Mouse (Mus musculus) lung, postnatal 0 days (tissue): ENCODE measurements around the gene Kif1bp. TPM values are rescaled to one million over a fixed set of nuclear protein-coding genes. Genes with fewer than 3 reads are reported as not detected.

Experiments used
- ATAC-seq: fragments of 200-750 bp; cut with Nextera tagmentation; 2 replicates; pipeline ENCODE4 v1.8.0; 2017; ENCODE audit warnings: moderate library complexity
- DNase-seq: peaks from one replicate; pipeline ENCODE4 v3.0.0-alpha.2; 2016; ENCODE audit warnings: low spot score
- H3K27ac ChIP-seq: fragments of 300-500 bp; sonication (generic); 2 replicates; pipeline ENCODE4 v1.5.1; 2014; ENCODE audit warnings: antibody characterized with exemption, mild to moderate bottlenecking, low read length, mixed read lengths
- H3K27me3 ChIP-seq: fragments of 300-500 bp; sonication (generic); replicated peaks from 2 replicates; pipeline ENCODE4 v1.6.1; 2014; ENCODE audit warnings: low read length, mixed read lengths; ENCODE audit not compliant: insufficient read depth
- H3K36me3 ChIP-seq: fragments of 300-500 bp; sonication (generic); 2 replicates; pipeline ENCODE4 v1.6.1; 2014; ENCODE audit warnings: low read length, mixed read lengths; ENCODE audit not compliant: insufficient read depth
- H3K4me1 ChIP-seq: fragments of 300-500 bp; sonication (generic); 2 replicates; pipeline ENCODE4 v1.6.1; 2014; ENCODE audit warnings: antibody characterized with exemption, low read depth, low read length, mixed read lengths; ENCODE audit not compliant: insufficient read depth
- H3K4me2 ChIP-seq: fragments of 300-500 bp; sonication (generic); replicated peaks from 2 replicates; pipeline ENCODE4 v1.6.1; 2014; ENCODE audit warnings: low read depth, mild to moderate bottlenecking, low read length, moderate library complexity, mixed read lengths
- H3K4me3 ChIP-seq: fragments of 300-500 bp; sonication (generic); 2 replicates; pipeline ENCODE4 v1.5.1; 2014; ENCODE audit warnings: low read depth, low read length
- H3K9ac ChIP-seq: fragments of 300-500 bp; sonication (generic); replicated peaks from 2 replicates; pipeline ENCODE4 v1.6.1; 2014; ENCODE audit warnings: low read depth, mild to moderate bottlenecking
- H3K9me3 ChIP-seq: fragments of 300-500 bp; sonication (generic); 2 replicates; pipeline ENCODE4 v1.6.1; 2016; ENCODE audit warnings: low read length, mixed read lengths
- CTCF ChIP-seq: IDR thresholded peaks from 2 replicates; pipeline ENCODE4 v1.5.1; 2016; ENCODE audit warnings: antibody characterized with exemption, mild to moderate bottlenecking
- EP300 ChIP-seq: IDR thresholded peaks from 2 replicates; pipeline ENCODE4 v1.6.1; 2016; ENCODE audit warnings: antibody characterized with exemption, mild to moderate bottlenecking, control low read depth
- WGBS: fragments of 180-500 bp; shearing (Covaris S2); extraction: QIAGEN DNeasy Blood & Tissue Kit; methylation state at CpG from one replicate; pipeline ENCODE4 v1.1.7; 2014; 5-methylcytosine and 5-hydroxymethylcytosine counted together
- polyA plus RNA-seq: library from polyadenylated mRNA; unstranded; fragments of >200 nt; fragmentation: Nextera tagmentation; extraction: Ambion mirVana; gene quantifications from 2 replicates; pipeline ENCODE4 v1.2.1, GENCODE M21; 2015

Gene Kif1bp
- polyA plus RNA-seq, 1 experiment from 2014 or later: 21.8 TPM

DNA sequence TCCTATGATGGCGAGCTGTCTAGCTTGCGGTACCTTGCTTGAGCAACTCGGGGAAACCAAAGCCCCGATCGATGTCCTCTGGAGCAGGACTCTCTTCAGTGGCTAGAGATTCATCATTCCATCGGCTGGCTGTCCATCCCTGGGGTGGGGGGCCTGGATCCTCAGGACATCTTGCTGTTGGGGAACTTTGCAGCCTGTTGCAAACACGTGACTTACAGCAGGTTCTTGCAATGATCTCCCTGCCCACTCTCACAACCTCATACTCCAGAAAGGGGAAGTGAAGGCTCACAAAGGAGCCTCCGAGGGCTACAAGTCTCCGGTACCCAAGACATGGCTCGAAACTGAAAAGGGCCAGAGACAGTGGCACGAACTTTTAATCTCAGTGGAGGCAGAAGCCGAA is 36.8 kb downstream of the Kif1bp start:
- ATAC-seq (no peak), DNase-seq (peak; percentile 41)
- no peak for TF ChIP-seq EP300
- no peak for TF ChIP-seq CTCF
- Histone ChIP-seq H3K9ac (no peak overlapping the region), H3K4me3 (no peak overlapping the region), H3K9me3 (no peaks in the 10 kb centered on the region), H3K4me1 (no peaks in the 10 kb centered on the region), H3K4me2 (no peak overlapping the region), H3K27ac (no peak overlapping the region), H3K36me3 (no peaks in the 10 kb centered on the region), H3K27me3 (no peaks in the 10 kb centered on the region)
- WGBS: 87% methylated on average over 12 of the region's 12 CpGs

DNA sequence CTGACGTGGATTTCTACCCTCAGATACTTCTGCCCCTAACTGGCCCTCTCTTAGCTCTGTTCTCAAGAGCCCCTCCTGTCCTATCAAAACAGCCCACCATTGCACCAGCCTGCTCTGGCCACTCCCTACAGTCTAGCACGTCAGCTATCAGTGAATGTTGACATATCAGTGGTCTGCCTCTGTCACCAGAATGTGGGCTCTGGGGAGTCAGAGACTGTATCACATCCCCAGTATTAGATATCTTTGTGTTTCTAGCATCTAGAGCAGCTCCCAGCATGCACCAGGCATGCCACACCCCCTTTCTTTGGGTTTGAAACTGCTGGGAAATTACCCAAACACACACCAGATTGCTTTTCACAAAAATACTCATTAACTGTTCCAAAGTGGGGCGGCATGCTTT is 37.5 kb downstream of the Kif1bp start:
- H3K4me2 ChIP-seq: no peak overlapping the region
- 54% methylated on average over 3 of the region's 3 CpGs for WGBS
- H3K4me3 ChIP-seq: no peak overlapping the region

DNA sequence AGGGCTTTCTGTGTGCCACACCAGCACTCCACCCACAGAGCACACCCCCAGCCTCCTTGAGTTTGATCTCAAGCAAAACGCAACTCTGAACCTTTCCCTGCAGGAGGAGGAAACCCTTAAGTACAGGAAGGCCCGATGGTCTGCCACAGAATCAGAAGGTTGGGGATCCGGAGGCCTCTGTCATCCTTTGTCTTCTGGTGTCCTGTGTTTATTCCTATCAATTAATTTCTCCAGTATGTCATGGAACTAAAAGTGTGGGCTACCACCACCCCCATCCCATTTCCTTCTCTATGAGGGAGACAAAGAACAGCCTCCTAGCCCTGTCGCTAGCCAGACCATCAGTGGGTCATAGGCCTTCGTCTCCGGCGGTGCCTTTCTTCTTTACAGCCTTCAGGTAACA is 43.7 kb downstream of the Kif1bp start:
- ATAC-seq: peak; percentile 69
- 61% methylated on average over 7 of the region's 7 CpGs for WGBS
- Histone ChIP-seq H3K4me2 (no peak overlapping the region), H3K27me3 (no peaks in the 10 kb centered on the region), H3K4me3 (no peak overlapping the region), H3K27ac (peak overlapping the region; percentile 66; the same call in 1 of the 2 replicates), H3K9ac (no peak overlapping the region), H3K9me3 (no peaks in the 10 kb centered on the region), H3K36me3 (no peaks in the 10 kb centered on the region), H3K4me1 (no peaks in the 10 kb centered on the region)
- TF ChIP-seq CTCF: no peak
- peak; percentile 78 for TF ChIP-seq EP300
- DNase-seq: peak; percentile 69

More for the DNA sequence above, 37.5 kb downstream of the Kif1bp start:
- no peaks in the 10 kb centered on the region for H3K4me1 ChIP-seq
- DNase-seq: no peak
- no peaks in the 10 kb centered on the region for H3K36me3 ChIP-seq
- H3K27ac ChIP-seq: no peak overlapping the region
- ATAC-seq: no peak
- no peak for TF ChIP-seq CTCF
- TF ChIP-seq EP300: no peak
- no peak overlapping the region for H3K9ac ChIP-seq
- no peaks in the 10 kb centered on the region for H3K27me3 ChIP-seq
- H3K9me3 ChIP-seq: no peaks in the 10 kb centered on the region

DNA sequence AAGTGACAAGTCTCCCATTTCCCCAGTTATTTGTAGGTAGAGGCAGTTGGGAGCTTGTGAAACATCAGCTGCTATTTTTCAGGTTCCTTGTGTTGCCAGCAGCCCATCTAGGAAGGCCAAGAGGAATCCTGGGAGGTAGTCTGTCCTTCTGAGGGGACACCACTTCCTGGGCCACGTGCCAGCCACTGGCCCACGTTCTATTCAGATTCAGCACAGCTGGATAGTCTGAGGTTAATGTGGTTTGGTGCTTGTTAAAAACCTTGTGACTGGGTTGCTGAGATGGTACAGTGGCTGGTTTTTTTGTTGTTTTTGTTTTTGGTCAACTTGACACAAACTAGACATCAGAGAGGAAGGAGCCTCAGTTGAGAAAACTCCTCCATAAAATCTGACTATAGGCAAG is 45.4 kb downstream of the Kif1bp start:
- Histone ChIP-seq H3K9ac (no peak overlapping the region), H3K9me3 (no peaks in the 10 kb centered on the region), H3K4me3 (no peak overlapping the region), H3K27me3 (no peaks in the 10 kb centered on the region), H3K4me1 (no peaks in the 10 kb centered on the region), H3K27ac (no peak overlapping the region), H3K36me3 (no peaks in the 10 kb centered on the region), H3K4me2 (no peak overlapping the region)
- 26% methylated on average over 2 of the region's 2 CpGs for WGBS
- DNase-seq (no peak), ATAC-seq (no peak)
- TF ChIP-seq CTCF (no peak), EP300 (no peak)

DNA sequence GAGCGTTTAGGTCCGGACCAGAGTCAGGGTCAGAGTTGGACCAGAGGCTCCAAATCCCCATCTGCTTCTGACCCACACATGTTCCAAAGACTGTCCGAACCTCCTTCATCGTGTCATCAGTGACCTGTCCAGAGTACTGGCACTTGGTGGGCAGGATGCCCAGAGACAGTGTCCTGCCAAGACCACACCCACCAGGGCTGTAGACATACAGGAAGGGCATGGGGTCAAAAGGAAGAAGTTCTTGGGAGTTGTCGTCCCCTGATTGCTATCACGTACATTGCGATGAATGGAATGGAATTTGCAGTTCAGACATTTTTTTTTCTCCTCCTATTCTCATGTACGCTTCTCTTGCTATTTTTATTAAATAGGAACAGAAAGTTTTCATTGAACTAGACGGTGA is 48.1 kb downstream of the Kif1bp start:
- Histone ChIP-seq H3K4me1 (no peaks in the 10 kb centered on the region), H3K4me2 (no peak overlapping the region), H3K27me3 (no peaks in the 10 kb centered on the region), H3K4me3 (no peak overlapping the region), H3K27ac (peak overlapping the region; percentile 59; the same call in 1 of the 2 replicates), H3K36me3 (no peaks in the 10 kb centered on the region), H3K9ac (no peak overlapping the region), H3K9me3 (no peaks in the 10 kb centered on the region)
- TF ChIP-seq CTCF (no peak), EP300 (peak; percentile 99)
- 45% methylated on average over 9 of the region's 9 CpGs for WGBS
- DNase-seq (peak; percentile 82), ATAC-seq (peak; percentile 92)

DNA sequence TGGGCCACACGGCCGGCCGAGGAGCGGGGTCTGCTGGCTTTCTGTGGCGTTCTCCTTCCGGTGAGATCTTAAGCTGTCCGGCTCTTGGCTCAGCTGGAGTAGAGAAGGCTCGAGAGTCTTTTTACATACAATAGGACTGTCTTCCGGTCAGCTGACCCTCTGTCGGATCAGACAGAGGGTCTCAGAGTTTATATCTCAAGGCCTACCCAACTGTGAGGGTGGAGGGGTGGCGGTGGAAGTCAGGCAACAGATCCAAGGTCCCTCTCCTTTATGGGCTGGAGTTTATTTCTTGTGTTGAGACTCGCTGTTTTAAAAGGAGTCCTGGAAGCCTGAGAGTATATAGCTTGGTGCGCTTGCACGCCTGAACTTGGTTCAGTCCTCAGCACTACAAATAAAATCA is 50.9 kb downstream of the Kif1bp start, which contains the start of gene Srgn:
TSS of gene Srgn (minus strand) at position 101 of the 400 bp plus-strand sequence.
- ATAC-seq: peak; percentile 23
- no peak within 1 kb of the TSS; the same call in 1 of the 2 replicates for H3K4me3 ChIP-seq

More for the DNA sequence above, 50.9 kb downstream of the Kif1bp start, which contains the start of gene Srgn:
- Histone ChIP-seq H3K27me3 (no peaks in the 10 kb centered on the region), H3K9me3 (no peaks in the 10 kb centered on the region), H3K4me2 (peak within 1 kb of the TSS; percentile 33), H3K36me3 (no peaks in the 10 kb centered on the region), H3K4me1 (no peaks in the 10 kb centered on the region), H3K27ac (no peak within 1 kb of the TSS), H3K9ac (no peak within 1 kb of the TSS)
- DNase-seq: no peak
- 74% methylated on average over 14 of the region's 14 CpGs for WGBS
- TF ChIP-seq CTCF: no peak
- no peak for TF ChIP-seq EP300
